Mouse (Mus musculus): ENCODE results near the gene Ugt2b35. TPM values are rescaled to one million over a fixed set of nuclear protein-coding genes. Genes with fewer than 3 reads are reported as not detected.
"Not testable (repeated sequence)": the region's sequence is repeated elsewhere in the genome, so short reads cannot be mapped to it uniquely, and the experiment has no call there.

The Ugt2b35 gene
- not detected for total RNA-seq (2021)
- long read RNA-seq, experiment 1: 0 reads
- long read RNA-seq, experiment 2: 0 reads

- Histone ChIP-seq H3K27ac (no peak within 1 kb of the TSS), H3K4me3 (no peak within 1 kb of the TSS)
- no peak for DNase-seq
- TF ChIP-seq CTCF (IDR thresholded peaks at IDR 0.05): no peak
- intact Hi-C loops (cut with DNase I): no loop called here
These were observed at the start of gene Ugt2b35 for GRCm38 (mm10) chr5:87000395-87001073. TSS of gene Ugt2b35 (plus strand) at chr5:87000860.

GRCm38 (mm10) chr5:86960504-86960903, 40.2 kb upstream of the Ugt2b35 start:
- Histone ChIP-seq H3K4me3 (no peak overlapping the region), H3K27ac (no peak overlapping the region)
- intact Hi-C loops (cut with DNase I): no loop called here
- DNase-seq: no peak
- TF ChIP-seq CTCF (IDR thresholded peaks at IDR 0.05): no peak

GRCm38 (mm10) chr5:86961587-86962358, 38.9 kb upstream of the Ugt2b35 start:
- Histone ChIP-seq H3K27ac (no peak overlapping the region), H3K4me3 (no peak overlapping the region)
- no peak for TF ChIP-seq CTCF (IDR thresholded peaks at IDR 0.05)
- intact Hi-C loops (cut with DNase I): no loop called here
- DNase-seq: no peak

- intact Hi-C loops (cut with DNase I); H3K4me3 ChIP-seq; H3K27ac ChIP-seq; DNase-seq: not testable (repeated sequence)
These were observed 37.8 kb upstream of the Ugt2b35 start for GRCm38 (mm10) chr5:86962849-86963248.

GRCm38 (mm10) chr5:86967271-86967670, 33.4 kb upstream of the Ugt2b35 start:
- H3K4me3 ChIP-seq; DNase-seq; intact Hi-C loops (cut with DNase I); H3K27ac ChIP-seq: not testable (repeated sequence)

GRCm38 (mm10) chr5:87004735-87005134, 4.1 kb downstream of the Ugt2b35 start:
- H3K27ac ChIP-seq: no peak overlapping the region
- intact Hi-C loops (cut with DNase I): no loop called here
- no peak overlapping the region for H3K4me3 ChIP-seq
- no peak for TF ChIP-seq CTCF (IDR thresholded peaks at IDR 0.05)
- DNase-seq: no peak

GRCm38 (mm10) chr5:87015477-87015876, 14.8 kb downstream of the Ugt2b35 start:
- Histone ChIP-seq H3K27ac (no peak overlapping the region), H3K4me3 (no peak overlapping the region)
- intact Hi-C loops (cut with DNase I): no loop called here
- no peak for DNase-seq
- TF ChIP-seq CTCF (IDR thresholded peaks at IDR 0.05): no peak

- intact Hi-C loops (cut with DNase I): no loop called here
- no peak for DNase-seq
- Histone ChIP-seq H3K27ac (no peak overlapping the region), H3K4me3 (no peak overlapping the region)
- TF ChIP-seq CTCF (IDR thresholded peaks at IDR 0.05): no peak
These were observed 26.7 kb downstream of the Ugt2b35 start for GRCm38 (mm10) chr5:87027359-87027758.

GRCm38 (mm10) chr5:87030624-87031023, 30.0 kb downstream of the Ugt2b35 start:
- no peak overlapping the region for H3K4me3 ChIP-seq
- no peak for DNase-seq
- TF ChIP-seq CTCF (IDR thresholded peaks at IDR 0.05): no peak
- no peak overlapping the region for H3K27ac ChIP-seq
- intact Hi-C loops (cut with DNase I): no loop called here

Other genes with a start within 250 kb of the Ugt2b35 start
- 10 to 100 TPM; 29.1 to 29.2 TPM for gene Ythdc1, start 196.6 kb upstream of the Ugt2b35 start, total RNA-seq (2021)
- gene Ugt2b34, start 93.9 kb upstream of the Ugt2b35 start, total RNA-seq (2021): not detected
- not detected for gene Ugt2b1, start 74.3 kb upstream of the Ugt2b35 start, total RNA-seq (2021)
- not detected for gene Ugt2b36, start 91.7 kb downstream of the Ugt2b35 start, total RNA-seq (2021)
- gene Ugt2b5, start 139.5 kb downstream of the Ugt2b35 start, total RNA-seq (2021): not detected

Data from gastrocnemius, adult 2 months (tissue).